Mouse (Mus musculus): Measurements from ENCODE around the gene Fam240a. TPM values are rescaled to one million over a fixed set of nuclear protein-coding genes. Genes with fewer than 3 reads are reported as not detected.

The Fam240a gene
- polyA plus RNA-seq, 1 experiment, result not detected

DNA sequence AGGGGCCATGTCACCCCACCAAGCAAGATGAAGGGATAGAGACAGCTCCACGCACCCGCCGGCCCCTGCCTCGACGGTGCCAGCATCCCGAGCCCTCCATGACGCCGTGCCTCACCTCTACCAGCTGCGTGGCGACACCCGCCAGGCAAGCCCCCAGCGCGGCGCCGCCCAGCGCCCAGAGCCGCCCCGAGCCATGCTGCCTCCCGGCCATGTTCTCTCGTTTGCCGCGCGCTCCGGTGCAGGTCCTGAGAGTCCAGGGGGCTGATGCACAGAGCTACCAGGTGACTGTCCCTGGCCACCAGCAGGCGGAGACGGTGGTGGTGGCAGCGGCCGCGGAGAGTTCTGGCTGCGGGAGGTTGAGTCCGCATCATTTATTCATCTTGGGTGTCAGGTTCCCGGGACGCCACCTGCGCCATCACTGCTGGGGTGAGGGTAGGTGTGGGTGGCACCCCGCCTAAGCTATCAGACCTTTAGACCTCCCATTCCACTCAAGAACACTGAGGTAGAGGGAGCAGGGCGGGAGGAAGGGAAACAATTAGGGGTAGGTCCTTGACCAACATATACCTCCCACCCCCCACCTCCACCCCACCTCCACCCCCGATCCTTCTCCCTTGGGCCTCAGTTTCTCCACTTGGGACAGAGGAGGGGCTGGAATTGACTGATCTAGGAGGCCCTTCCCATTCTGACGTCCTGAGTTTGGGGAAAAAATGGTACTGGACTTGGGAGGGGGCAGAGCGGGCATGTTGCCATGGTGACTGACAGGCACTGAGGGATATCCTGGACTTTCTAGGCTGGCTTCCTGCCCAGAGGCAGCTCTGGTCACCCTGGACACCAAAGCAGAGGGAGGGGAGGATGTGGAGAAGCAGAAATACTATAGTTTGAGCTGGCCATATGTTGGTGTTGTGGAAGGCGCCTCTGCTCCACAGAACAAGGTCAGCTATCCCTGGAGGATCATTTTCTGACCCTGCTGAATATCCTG, 42.7 kb downstream of the Fam240a start:
- TF ChIP-seq GATA1 (IDR thresholded peaks at IDR 0.05; ENCODE audit: borderline replicate concordance, low read length) (no peak), FLI1 (IDR thresholded peaks at IDR 0.05; ENCODE audit: low read length) (no peak)
- H3K4me3 ChIP-seq (replicated peaks), result no peak overlapping the region

DNA sequence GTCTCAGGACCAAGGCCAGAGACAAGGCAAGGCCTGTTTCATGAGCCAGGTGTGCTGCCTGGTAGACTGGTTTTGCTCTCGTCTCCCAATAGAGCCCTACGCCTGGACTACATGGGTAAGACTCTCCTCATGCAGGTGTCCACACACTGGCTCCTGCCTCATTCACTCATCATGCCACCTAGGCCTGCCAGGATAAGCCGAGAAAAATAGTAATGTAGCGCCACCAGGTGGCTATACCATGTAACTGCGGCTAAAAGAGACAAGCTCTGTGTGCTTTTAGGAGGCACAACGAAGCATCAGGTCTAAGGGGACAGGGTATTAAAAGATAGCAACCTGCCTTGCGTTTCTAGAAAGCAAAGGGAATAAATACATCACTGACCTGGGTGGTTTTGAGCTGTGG, 45.6 kb downstream of the Fam240a start:
- peaks cover 34% of the 10 kb centered on the region for H3K4me1 ChIP-seq
- H3K36me3 ChIP-seq (replicated peaks; ENCODE audit: low read length), result peaks cover 20% of the 10 kb centered on the region
- TF ChIP-seq GATA1 (IDR thresholded peaks at IDR 0.05; ENCODE audit: borderline replicate concordance, low read length) (no peak), FLI1 (IDR thresholded peaks at IDR 0.05; ENCODE audit: low read length) (no peak)
- no peak overlapping the region for H3K4me3 ChIP-seq (replicated peaks)
- H3K9me3 ChIP-seq, result no peaks in the 10 kb centered on the region
- peaks cover 70% of the 10 kb centered on the region for H3K27me3 ChIP-seq (replicated peaks)

More for the DNA sequence above, 42.7 kb downstream of the Fam240a start:
- Histone ChIP-seq H3K9me3 (no peaks in the 10 kb centered on the region), H3K4me1 (peaks cover 58% of the 10 kb centered on the region), H3K27me3 (replicated peaks) (peaks cover 47% of the 10 kb centered on the region), H3K36me3 (replicated peaks; ENCODE audit: low read length) (peaks cover 17% of the 10 kb centered on the region)

Other genes starting within 250 kb of the Fam240a start
- gene Myl3, start 175.0 kb downstream of the Fam240a start, polyA plus RNA-seq (2012; ENCODE audit: insufficient read depth, low replicate concordance), result not detected in 2 replicates
- 0.11 TPM in 1 of 2 replicates, not detected in the other for gene Pth1r, start 169.7 kb downstream of the Fam240a start, polyA plus RNA-seq (2012; ENCODE audit: insufficient read depth, low replicate concordance)
- gene Prss42, start 118.7 kb downstream of the Fam240a start, polyA plus RNA-seq (2012; ENCODE audit: insufficient read depth, low replicate concordance), result not detected in 2 replicates
- not detected in 2 replicates for gene Prss44, start 102.9 kb downstream of the Fam240a start, polyA plus RNA-seq (2012; ENCODE audit: insufficient read depth, low replicate concordance)
- gene Prss43, start 90.2 kb downstream of the Fam240a start, polyA plus RNA-seq (2012; ENCODE audit: insufficient read depth, low replicate concordance), result not detected in 2 replicates
- gene Prss45, start 82.3 kb downstream of the Fam240a start, polyA plus RNA-seq (2012; ENCODE audit: insufficient read depth, low replicate concordance), result not detected in 2 replicates
- gene Prss46, start 72.4 kb downstream of the Fam240a start, polyA plus RNA-seq (2012; ENCODE audit: insufficient read depth, low replicate concordance), result not detected in 2 replicates
- gene Prss50, start 58.9 kb downstream of the Fam240a start, polyA plus RNA-seq (2012; ENCODE audit: insufficient read depth, low replicate concordance), result 0.70 TPM in 1 of 2 replicates, not detected in the other
- 2.1 and 6.7 TPM in 2 replicates for gene Als2cl, start 37.0 kb downstream of the Fam240a start, polyA plus RNA-seq (2012; ENCODE audit: insufficient read depth, low replicate concordance)
- gene Tmie, start 36.7 kb downstream of the Fam240a start, polyA plus RNA-seq (2012; ENCODE audit: insufficient read depth, low replicate concordance), result 2.2 and 4.5 TPM in 2 replicates
- gene Tdgf1, start 29.3 kb upstream of the Fam240a start, polyA plus RNA-seq (2012; ENCODE audit: insufficient read depth, low replicate concordance), result not detected in 2 replicates
- not detected in 2 replicates for gene Lrrc2, start 34.7 kb upstream of the Fam240a start, polyA plus RNA-seq (2012; ENCODE audit: insufficient read depth, low replicate concordance)
- gene Rtp3, start 73.7 kb upstream of the Fam240a start, polyA plus RNA-seq (2012; ENCODE audit: insufficient read depth, low replicate concordance), result not detected in 2 replicates
- 7.6 TPM in 1 of 2 replicates, not detected in the other for gene Ltf, start 102.4 kb upstream of the Fam240a start, polyA plus RNA-seq (2012; ENCODE audit: insufficient read depth, low replicate concordance)
- 1.6 TPM in 1 of 2 replicates, not detected in the other for gene Ccrl2, start 140.7 kb upstream of the Fam240a start, polyA plus RNA-seq (2012; ENCODE audit: insufficient read depth, low replicate concordance)
- 28.3 and 112 TPM in 2 replicates for gene Lrrfip2, start 200.7 kb upstream of the Fam240a start, polyA plus RNA-seq (2012; ENCODE audit: insufficient read depth, low replicate concordance)

Data from megakaryocyte, embryonic 14.5 days (primary cell).